Mouse (Mus musculus) hindbrain, embryonic 16.5 days (tissue): ENCODE data around the gene Dclre1a. TPM values are rescaled to one million over a fixed set of nuclear protein-coding genes. Genes with fewer than 3 reads are reported as not detected.

Experiments used
- ATAC-seq: fragments of 200-750 bp; cut with Nextera tagmentation; 2 replicates; pipeline ENCODE4 v1.8.0; 2017; ENCODE audit warnings: moderate TSS enrichment, moderate library complexity
- H3K27ac ChIP-seq: fragments of 300-500 bp; sonication (generic); 2 replicates; pipeline ENCODE4 v1.5.1; 2014; ENCODE audit warnings: low read depth, mild to moderate bottlenecking, control low read depth, low read length, moderate library complexity
- H3K27me3 ChIP-seq: fragments of 300-500 bp; sonication (generic); replicated peaks from 2 replicates; pipeline ENCODE4 v1.6.1; 2014; ENCODE audit warnings: low read length; ENCODE audit not compliant: control insufficient read depth, insufficient read depth
- H3K36me3 ChIP-seq: fragments of 300-500 bp; sonication (generic); 2 replicates; pipeline ENCODE4 v1.6.1; 2014; ENCODE audit warnings: mild to moderate bottlenecking, low read length, moderate library complexity, mixed read lengths; ENCODE audit not compliant: control insufficient read depth, insufficient read depth
- H3K4me1 ChIP-seq: fragments of 300-500 bp; sonication (generic); 2 replicates; pipeline ENCODE4 v1.6.1; 2014; ENCODE audit warnings: low read depth, low read length; ENCODE audit not compliant: control insufficient read depth, insufficient read depth
- H3K4me2 ChIP-seq: fragments of 300-500 bp; sonication (generic); 2 replicates; pipeline ENCODE4 v1.6.1; 2014; ENCODE audit warnings: mild to moderate bottlenecking, low read length, control low read depth, moderate library complexity
- H3K4me3 ChIP-seq: fragments of 300-500 bp; sonication (generic); 2 replicates; pipeline ENCODE4 v1.5.1; 2014; ENCODE audit warnings: mild to moderate bottlenecking, low read length, control low read depth, moderate library complexity
- H3K9ac ChIP-seq: fragments of 300-500 bp; sonication (generic); 2 replicates; pipeline ENCODE4 v1.6.1; 2014; ENCODE audit warnings: low read depth, mild to moderate bottlenecking, control low read depth, low read length, moderate library complexity
- H3K9me3 ChIP-seq: fragments of 300-500 bp; sonication (generic); 2 replicates; pipeline ENCODE4 v1.6.1; 2014; ENCODE audit warnings: mild to moderate bottlenecking, low read length, moderate library complexity; ENCODE audit not compliant: control insufficient read depth
- WGBS: fragments of 180-500 bp; shearing (Covaris S2); extraction: QIAGEN DNeasy Blood & Tissue Kit; methylation state at CpG from one replicate; pipeline ENCODE4 v1.1.7; 2014; 5-methylcytosine and 5-hydroxymethylcytosine counted together
- polyA plus RNA-seq: library from polyadenylated mRNA; unstranded; fragments of >200 nt; fragmentation: Nextera tagmentation; extraction: Ambion mirVana; gene quantifications from 2 replicates; pipeline ENCODE4 v1.2.1, GENCODE M21; 2015

The Dclre1a gene
- polyA plus RNA-seq: 8.5 and 8.8 TPM in 2 replicates

DNA sequence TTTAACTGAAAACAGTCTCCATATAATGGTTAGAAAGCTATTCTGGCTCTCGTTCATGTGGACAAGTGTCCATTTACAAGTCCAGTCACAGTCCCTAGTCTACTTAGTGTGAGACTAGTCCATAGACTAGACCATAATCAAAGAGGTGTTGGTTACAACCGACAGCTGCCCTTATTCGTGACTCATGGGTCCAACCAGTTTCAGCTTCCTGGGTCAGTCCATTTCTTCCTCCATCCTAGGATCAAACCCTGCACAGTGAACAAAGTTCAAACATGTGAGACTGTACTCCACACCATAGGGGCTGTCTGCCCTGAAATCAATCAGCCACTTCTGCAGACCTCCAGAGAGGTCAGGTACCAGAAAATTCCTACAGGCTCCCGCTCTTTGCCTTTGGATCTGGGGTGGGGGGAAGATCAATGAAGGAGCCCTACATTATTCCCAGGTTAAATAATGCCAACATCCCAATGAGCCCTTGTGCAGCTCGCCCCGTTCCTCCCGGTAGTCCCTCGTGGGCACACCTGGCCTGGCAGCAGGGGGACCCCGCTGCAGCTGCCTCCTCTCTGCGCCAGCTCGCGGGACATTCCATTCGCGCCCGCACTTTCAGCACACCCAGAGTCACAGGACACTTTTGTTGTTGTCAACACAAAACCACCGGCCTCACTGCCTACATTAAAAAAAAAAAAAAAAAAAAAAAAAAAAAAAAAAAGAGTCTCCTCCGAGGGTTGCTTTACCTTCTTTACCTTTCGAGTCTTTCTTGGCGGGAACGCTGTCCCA, at the start of gene Dclre1a:
TSS of gene Dclre1a (minus strand) at position 767 of the 774 bp plus-strand sequence.
- peaks cover 10% of the 10 kb centered on the region for H3K36me3 ChIP-seq
- peak within 1 kb of the TSS; percentile 93 for H3K9ac ChIP-seq
- H3K9me3 ChIP-seq: no peaks in the 10 kb centered on the region
- peaks cover 16% of the 10 kb centered on the region for H3K4me1 ChIP-seq
- 10% methylated on average over 20 of the region's 20 CpGs for WGBS
- H3K4me3 ChIP-seq: peak within 1 kb of the TSS; percentile 91
- peak; percentile 77 for ATAC-seq
- no peaks in the 10 kb centered on the region for H3K27me3 ChIP-seq
- H3K4me2 ChIP-seq: peak within 1 kb of the TSS; percentile 89
- H3K27ac ChIP-seq: peak within 1 kb of the TSS; percentile 84

DNA sequence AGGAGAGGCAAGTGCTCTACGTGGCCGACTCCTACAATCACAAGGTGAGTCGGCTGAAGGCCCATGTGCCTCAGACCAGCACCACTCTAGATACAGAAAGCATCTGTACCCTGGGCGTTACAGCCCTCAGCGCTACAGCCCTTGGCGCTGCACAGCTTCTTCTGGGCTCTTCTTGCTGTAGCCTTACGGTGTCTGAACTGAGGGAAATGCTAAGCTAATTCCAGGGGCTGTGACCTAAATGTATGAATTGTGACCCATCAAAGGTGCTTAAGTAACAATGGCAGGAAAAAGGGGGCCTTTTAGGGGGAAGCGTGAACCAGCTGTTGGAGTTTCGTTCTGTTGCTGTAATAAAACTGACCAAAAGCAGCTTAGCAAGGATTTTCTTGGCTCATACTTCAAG, 44.5 kb upstream of the Dclre1a start:
- Histone ChIP-seq H3K4me2 (no peak overlapping the region), H3K9ac (no peak overlapping the region), H3K27ac (no peak overlapping the region), H3K27me3 (no peaks in the 10 kb centered on the region), H3K4me3 (no peak overlapping the region), H3K4me1 (no peaks in the 10 kb centered on the region), H3K36me3 (peaks cover 37% of the 10 kb centered on the region), H3K9me3 (no peaks in the 10 kb centered on the region)
- 95% methylated on average over 9 of the region's 9 CpGs for WGBS
- ATAC-seq: no peak

DNA sequence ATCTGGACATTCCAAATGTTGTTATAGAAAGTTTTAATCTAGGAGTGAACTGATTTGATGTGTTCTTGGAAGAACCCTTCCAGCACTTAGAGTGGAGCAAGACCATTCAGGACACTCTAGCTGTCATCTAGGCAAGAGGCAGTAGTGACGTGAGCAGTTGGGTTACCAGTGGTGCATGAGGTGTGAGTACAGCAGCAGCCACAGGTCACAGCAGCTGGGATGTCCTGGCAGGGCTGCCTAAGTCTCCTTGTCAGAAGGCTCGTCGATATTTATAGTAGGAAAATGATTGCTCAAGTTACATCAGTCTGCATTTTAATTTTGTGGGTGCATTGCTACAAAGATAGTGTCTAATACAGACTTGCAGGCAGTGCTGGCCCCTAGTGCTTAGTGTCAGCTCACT, 42.2 kb upstream of the Dclre1a start:
- H3K4me3 ChIP-seq: no peak overlapping the region
- H3K9me3 ChIP-seq: no peaks in the 10 kb centered on the region
- 89% methylated on average over 3 of the region's 3 CpGs for WGBS
- H3K4me2 ChIP-seq: no peak overlapping the region
- H3K4me1 ChIP-seq: no peaks in the 10 kb centered on the region; the same call in 1 of the 2 replicates
- ATAC-seq: no peak
- no peaks in the 10 kb centered on the region for H3K27me3 ChIP-seq
- no peak overlapping the region for H3K9ac ChIP-seq
- no peak overlapping the region for H3K27ac ChIP-seq
- H3K36me3 ChIP-seq: peaks cover 31% of the 10 kb centered on the region

DNA sequence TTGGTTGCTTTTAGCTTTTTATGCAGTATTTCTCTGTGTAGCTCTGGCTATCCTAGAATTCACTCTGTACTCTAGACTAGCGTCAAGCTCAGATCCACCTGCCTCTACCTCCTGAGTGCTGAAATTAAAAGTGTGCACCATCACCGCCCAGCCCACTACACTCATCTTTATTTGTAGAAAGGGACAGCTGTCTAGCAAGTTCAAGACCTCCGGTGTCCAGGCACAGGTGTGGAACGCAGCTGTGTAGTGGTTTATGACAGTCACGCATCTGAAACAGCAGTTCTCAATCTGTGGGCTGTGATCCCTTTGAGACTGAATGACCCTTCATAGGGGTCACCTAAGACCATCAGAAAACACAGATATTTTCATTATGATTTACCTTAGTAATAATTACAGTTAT, 41.4 kb upstream of the Dclre1a start:
- 94% methylated on average over 5 of the region's 5 CpGs for WGBS
- H3K27ac ChIP-seq: no peak overlapping the region
- H3K9me3 ChIP-seq: no peaks in the 10 kb centered on the region
- ATAC-seq: no peak
- no peaks in the 10 kb centered on the region; the same call in 1 of the 2 replicates for H3K4me1 ChIP-seq
- no peak overlapping the region for H3K4me3 ChIP-seq
- no peak overlapping the region for H3K9ac ChIP-seq
- H3K4me2 ChIP-seq: no peak overlapping the region
- H3K27me3 ChIP-seq: no peaks in the 10 kb centered on the region
- H3K36me3 ChIP-seq: peaks cover 24% of the 10 kb centered on the region

DNA sequence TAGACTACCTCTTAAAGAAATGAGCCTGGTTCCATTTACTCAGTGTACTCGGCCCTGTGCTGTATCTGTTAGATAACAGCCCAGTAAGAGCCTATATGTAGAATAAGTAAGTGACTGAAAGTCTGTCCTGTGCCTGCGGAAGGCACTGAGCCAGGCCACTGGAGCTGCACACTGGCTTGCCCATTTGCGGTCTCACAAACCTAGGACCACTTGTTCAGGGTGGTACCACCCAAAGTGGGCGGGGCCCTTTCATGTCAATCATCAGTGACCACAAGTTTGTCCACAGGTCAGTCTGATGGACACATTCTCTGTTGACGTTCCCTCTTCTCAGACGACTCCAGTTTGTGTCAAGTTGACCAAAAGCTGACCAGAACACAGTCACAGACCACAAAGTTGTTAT, 41.0 kb upstream of the Dclre1a start:
- Histone ChIP-seq H3K27me3 (no peaks in the 10 kb centered on the region), H3K27ac (no peak overlapping the region), H3K4me3 (no peak overlapping the region), H3K4me1 (no peaks in the 10 kb centered on the region; the same call in 1 of the 2 replicates), H3K9me3 (no peaks in the 10 kb centered on the region), H3K9ac (no peak overlapping the region), H3K36me3 (peaks cover 24% of the 10 kb centered on the region), H3K4me2 (no peak overlapping the region)
- ATAC-seq: no peak
- WGBS: 91% methylated on average over 6 of the region's 6 CpGs

DNA sequence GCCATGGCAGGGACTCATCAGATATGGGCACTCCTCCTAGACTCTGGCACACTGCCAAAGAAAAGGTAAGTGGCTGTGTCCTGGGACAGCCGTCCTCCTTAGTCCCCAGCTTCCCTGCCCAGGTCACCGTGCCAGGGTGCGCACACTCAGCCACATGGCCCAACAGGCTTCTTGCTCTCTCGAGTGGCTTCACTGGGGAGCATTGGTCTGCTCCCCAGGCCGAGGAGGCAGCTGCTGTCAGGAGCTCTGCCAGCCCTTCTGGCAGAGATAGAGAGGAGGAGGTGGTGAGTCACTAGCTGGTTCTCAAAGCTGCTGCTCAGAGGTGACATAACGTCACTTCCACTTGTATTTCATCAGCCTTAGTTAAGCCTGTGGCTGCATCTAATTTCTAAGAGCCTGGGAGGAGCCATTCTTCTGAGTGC, 40.2 kb upstream of the Dclre1a start:
- no peak overlapping the region for H3K4me2 ChIP-seq
- no peaks in the 10 kb centered on the region for H3K27me3 ChIP-seq
- no peak overlapping the region for H3K9ac ChIP-seq
- ATAC-seq: no peak
- no peaks in the 10 kb centered on the region for H3K9me3 ChIP-seq
- H3K27ac ChIP-seq: no peak overlapping the region
- H3K4me3 ChIP-seq: no peak overlapping the region
- WGBS: 68% methylated on average over 6 of the region's 6 CpGs
- peaks cover 22% of the 10 kb centered on the region for H3K36me3 ChIP-seq
- H3K4me1 ChIP-seq: no peaks in the 10 kb centered on the region; the same call in 1 of the 2 replicates

DNA sequence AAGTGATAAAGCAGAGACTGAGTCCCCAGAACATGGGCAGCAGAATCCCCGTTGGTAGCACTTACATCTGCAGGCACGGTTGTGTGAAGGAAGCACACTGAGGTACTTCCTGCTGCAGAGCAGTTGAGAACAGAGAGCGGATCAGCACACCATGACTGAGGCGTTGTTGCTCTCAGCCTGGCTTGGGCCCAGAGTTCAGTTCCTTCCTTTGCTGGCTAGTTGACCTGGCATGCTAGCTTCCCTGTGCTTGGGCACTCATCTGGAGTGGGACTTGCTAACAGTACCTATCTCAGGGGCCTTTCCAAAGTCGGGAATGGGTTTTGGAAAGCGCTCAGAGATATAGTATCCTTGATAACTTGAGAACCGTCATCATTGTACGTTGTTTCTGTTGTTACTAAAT, 38.3 kb upstream of the Dclre1a start:
- Histone ChIP-seq H3K9ac (no peak overlapping the region), H3K4me1 (no peaks in the 10 kb centered on the region; the same call in 1 of the 2 replicates), H3K27me3 (no peaks in the 10 kb centered on the region), H3K4me3 (no peak overlapping the region), H3K27ac (no peak overlapping the region), H3K9me3 (no peaks in the 10 kb centered on the region), H3K36me3 (peaks cover 9% of the 10 kb centered on the region), H3K4me2 (no peak overlapping the region)
- 83% methylated on average over 8 of the region's 8 CpGs for WGBS
- no peak for ATAC-seq

DNA sequence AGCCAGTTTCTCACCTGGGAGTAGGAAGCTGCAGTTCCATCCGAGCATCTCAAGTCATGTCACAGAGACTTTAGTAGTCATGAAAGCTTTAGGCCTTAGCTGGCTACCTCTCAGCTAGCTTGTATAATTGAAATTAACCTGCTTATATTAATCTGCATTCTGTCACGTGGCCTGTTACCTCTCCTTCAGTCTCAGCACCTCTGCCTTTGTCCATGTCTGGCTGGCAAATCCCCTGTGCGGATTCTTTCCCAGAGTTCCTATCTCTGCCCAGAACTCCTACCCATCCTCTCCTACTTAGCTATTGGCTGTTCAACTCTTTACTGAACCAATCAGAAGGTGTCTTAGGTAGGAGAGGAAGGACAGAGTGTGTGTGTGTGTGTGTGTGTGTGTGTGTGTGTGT, 36.3 kb upstream of the Dclre1a start:
- no peaks in the 10 kb centered on the region for H3K9me3 ChIP-seq
- no peak for ATAC-seq
- no peak overlapping the region for H3K27ac ChIP-seq
- H3K4me2 ChIP-seq: no peak overlapping the region
- no peaks in the 10 kb centered on the region for H3K27me3 ChIP-seq
- peaks cover 9% of the 10 kb centered on the region for H3K36me3 ChIP-seq
- H3K9ac ChIP-seq: no peak overlapping the region
- WGBS: 78% methylated on average over 3 of the region's 3 CpGs
- no peak overlapping the region for H3K4me3 ChIP-seq
- no peaks in the 10 kb centered on the region; the same call in 1 of the 2 replicates for H3K4me1 ChIP-seq

DNA sequence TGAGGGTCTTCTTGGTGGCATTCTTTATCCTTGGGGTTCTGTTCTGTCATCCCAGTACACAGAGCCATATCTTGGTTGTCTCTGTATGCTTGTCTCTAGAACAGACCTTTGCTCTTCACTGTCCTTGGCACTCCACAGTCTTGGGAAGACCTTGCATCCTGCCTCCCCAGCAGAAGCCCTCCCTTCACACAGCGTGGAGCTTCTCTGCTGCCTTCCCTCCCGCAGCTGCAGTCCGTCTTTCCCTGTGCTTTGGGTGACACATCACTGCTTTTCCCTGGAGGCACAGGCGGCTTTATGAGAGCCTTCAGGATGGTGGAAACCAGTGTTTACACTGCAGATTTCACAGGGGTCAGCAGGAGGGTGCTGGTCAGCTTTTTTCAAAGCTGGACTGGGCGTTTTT, 35.8 kb upstream of the Dclre1a start:
- WGBS: 78% methylated on average over 5 of the region's 5 CpGs
- Histone ChIP-seq H3K4me1 (no peaks in the 10 kb centered on the region; the same call in 1 of the 2 replicates), H3K4me2 (no peak overlapping the region), H3K9me3 (no peaks in the 10 kb centered on the region), H3K27ac (no peak overlapping the region), H3K9ac (no peak overlapping the region), H3K4me3 (no peak overlapping the region), H3K36me3 (peaks cover 6% of the 10 kb centered on the region), H3K27me3 (no peaks in the 10 kb centered on the region)
- no peak for ATAC-seq
